Mouse (Mus musculus) Patski (cell line): ENCODE measurements around the gene Dennd6b. TPM values are rescaled to one million over a fixed set of nuclear protein-coding genes. Genes with fewer than 3 reads are reported as not detected.

Source experiments
- ATAC-seq: fragments of 100-300 bp; one replicate; pipeline ENCODE4 v1.8.0; 2021
- CTCF ChIA-PET: fragments of 350-600 bp; sonication (Branson Sonifier 250); formaldehyde crosslinking; loops from one replicate; lab custom pipeline; 2022; ENCODE audit warnings: inconsistent platforms; lab: Charles Lee
- POLR2A ChIA-PET: fragments of 350-600 bp; sonication (Branson Sonifier 250); formaldehyde crosslinking; loops from one replicate; lab custom pipeline; 2022; ENCODE audit warnings: antibody characterized with exemption, inconsistent platforms; lab: Charles Lee
- DNase-seq: peaks from one replicate; pipeline ENCODE4 v3.0.0-alpha.2; 2011; ENCODE audit warnings: low read depth, low spot score
- H3K27me3 ChIP-seq: fragments of 371-371 bp; one replicate; pipeline ENCODE4 v1.5.1; 2021
- CTCF ChIP-seq: fragments of 100-300 bp; IDR thresholded peaks from one replicate; pipeline ENCODE4 v1.5.1; 2021
- in situ Hi-C: fragments of 300-500 bp; cut with MboI; formaldehyde crosslinking; loops from 3 replicates; pipeline ENCODE4 v1.11.1; 2018; ENCODE audit warnings: low pct_unique_long_range_greater_than_20kb, mixed read lengths
- polyA plus RNA-seq: library from polyadenylated mRNA; unstranded; gene quantifications from one replicate; pipeline ENCODE4 v1.2.3, GENCODE M21; 2021

Gene Dennd6b
- polyA plus RNA-seq, 1 experiment from 2014 or later, result 11.3 TPM

- DNase-seq (no peak), ATAC-seq (no peak)
- no peaks in the 10 kb centered on the region for H3K27me3 ChIP-seq
- ChIA-PET POLR2A (interaction anchor here (0.7 to 2.8 kb wide), 5 partner anchors 9 to 360 kb away, joined by 3 to 14 read pairs (median 4); partner anchors contain the start of gene Dennd6b), CTCF (interaction anchor here (0.8 to 3.2 kb wide), 7 partner anchors 8 to 49 kb away, joined by 3 to 10 read pairs (median 3); partner anchors contain the start of gene Hdac10)
- TF ChIP-seq CTCF, result no peak
- in situ Hi-C loops, result no loop called here
Measured at GRCm38 (mm10) chr15:89178260-89178860, 17.9 kb downstream of the Dennd6b start.

- ATAC-seq (no peak), DNase-seq (no peak)
- in situ Hi-C loops, result no loop called here
- no peak for TF ChIP-seq CTCF
- ChIA-PET CTCF (interaction anchor here (0.8 to 3.2 kb wide), 8 partner anchors 8 to 49 kb away, joined by 3 to 10 read pairs (median 3); partner anchors contain the start of genes Dennd6b and Hdac10), POLR2A (interaction anchor here (0.7 to 2.8 kb wide), 5 partner anchors 9 to 359 kb away, joined by 3 to 14 read pairs (median 3); no protein-coding TSS in a partner anchor)
- no peaks in the 10 kb centered on the region for H3K27me3 ChIP-seq
Measured at GRCm38 (mm10) chr15:89177576-89178259, 18.6 kb downstream of the Dennd6b start.

- in situ Hi-C loops, result no loop called here
- ChIA-PET POLR2A (interaction anchor here (0.6 to 1.3 kb wide), 3 partner anchors 11 to 30 kb away, joined by 3 read pairs; no protein-coding TSS in a partner anchor), CTCF (interaction anchor here (1.0 to 3.2 kb wide), 4 partner anchors 7 to 48 kb away, joined by 3 to 10 read pairs (median 4); partner anchors contain the start of genes Dennd6b and Hdac10)
- TF ChIP-seq CTCF, result no peak
- DNase-seq, result no peak
- no peak for ATAC-seq
- H3K27me3 ChIP-seq, result no peaks in the 10 kb centered on the region
Measured at GRCm38 (mm10) chr15:89177121-89177520, 19.2 kb downstream of the Dennd6b start.

- CTCF ChIA-PET, result no interaction called here
- DNase-seq (no peak), ATAC-seq (no peak)
- in situ Hi-C loops, result no loop called here
- POLR2A ChIA-PET, result interaction anchor here (1.3 kb wide), 1 partner anchor 20 kb away, joined by 5 read pairs; the partner anchor contains the start of gene Dennd6b
- no peaks in the 10 kb centered on the region for H3K27me3 ChIP-seq
- TF ChIP-seq CTCF, result no peak
Measured at GRCm38 (mm10) chr15:89175411-89176155, 20.7 kb downstream of the Dennd6b start.

- DNase-seq (no peak), ATAC-seq (no peak)
- ChIA-PET CTCF (interaction anchor here (1.7 kb wide), 1 partner anchor 21 kb away, joined by 5 read pairs; the partner anchor contains the start of gene Dennd6b), POLR2A (interaction anchor here (1.3 kb wide), 1 partner anchor 21 kb away, joined by 5 read pairs; the partner anchor contains the start of gene Dennd6b)
- no peak for TF ChIP-seq CTCF
- H3K27me3 ChIP-seq, result no peaks in the 10 kb centered on the region
- in situ Hi-C loops, result no loop called here
Measured at GRCm38 (mm10) chr15:89174889-89175339, 21.4 kb downstream of the Dennd6b start.

- no peak for TF ChIP-seq CTCF
- ChIA-PET CTCF (interaction anchor here (1.7 kb wide), 1 partner anchor 22 kb away, joined by 5 read pairs; the partner anchor contains the start of gene Dennd6b), POLR2A (interaction anchor here (0.6 kb wide), 1 partner anchor 219 kb away, joined by 3 read pairs; no protein-coding TSS in a partner anchor)
- ATAC-seq (no peak), DNase-seq (no peak)
- no peaks in the 10 kb centered on the region for H3K27me3 ChIP-seq
- in situ Hi-C loops, result no loop called here
Measured at GRCm38 (mm10) chr15:89173906-89174214, 22.4 kb downstream of the Dennd6b start.

GRCm38 (mm10) chr15:89173024-89173905 is 23.0 kb downstream of the Dennd6b start:
- ATAC-seq, result no peak
- CTCF ChIA-PET, result interaction anchor here (1.7 kb wide), 1 partner anchor 23 kb away, joined by 5 read pairs; the partner anchor contains the start of gene Dennd6b

GRCm38 (mm10) chr15:89172276-89172935 is 23.9 kb downstream of the Dennd6b start:
- ChIA-PET POLR2A (no interaction called here), CTCF (no interaction called here)
- H3K27me3 ChIP-seq, result no peaks in the 10 kb centered on the region
- no peak for TF ChIP-seq CTCF
- DNase-seq (no peak), ATAC-seq (no peak)
- in situ Hi-C loops, result no loop called here

More at GRCm38 (mm10) chr15:89173024-89173905, 23.0 kb downstream of the Dennd6b start:
- no peak for DNase-seq
- no peaks in the 10 kb centered on the region for H3K27me3 ChIP-seq
- in situ Hi-C loops, result no loop called here
- POLR2A ChIA-PET, result interaction anchor here (0.6 kb wide), 1 partner anchor 220 kb away, joined by 3 read pairs; no protein-coding TSS in a partner anchor
- no peak for TF ChIP-seq CTCF
